20 mouse cellular contexts compared by ENCODE assay signal in the genomic region with DNA sequence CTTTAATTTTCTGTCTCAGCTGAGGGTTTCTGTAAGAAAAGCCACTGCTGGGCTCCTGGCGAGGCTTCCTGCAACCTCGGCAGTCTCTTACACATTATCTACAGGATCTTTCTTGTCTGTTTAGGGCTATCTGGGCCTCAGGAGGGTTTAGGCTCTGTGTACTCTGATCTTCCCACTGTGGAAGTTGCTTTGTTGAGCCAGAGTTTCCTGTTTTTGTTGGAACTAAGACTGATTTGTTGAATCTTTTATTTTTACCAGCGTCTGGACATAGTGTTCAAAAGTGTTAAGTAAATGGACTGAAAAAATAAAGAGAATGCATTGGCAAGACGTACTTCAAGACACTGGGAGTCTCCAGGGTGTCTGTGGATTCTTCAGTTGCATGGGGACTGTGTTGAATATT. TPM values are rescaled to one million over a fixed set of nuclear protein-coding genes. Genes with fewer than 3 reads are reported as not detected.
DNase-seq lines count a peak whose midpoint lies in the region; ATAC-seq and TF ChIP-seq lines count a peak whose summit lies in the region.
"Had no signal": no experiment of that assay in that cellular context is flagged by ENCODE, and none has a peak within 500 bp of the region (broad histone marks: within the 10 kb centered on the region; RNA-seq: fewer than 3 reads in every experiment).

No protein-coding gene starts in this region.

- no peak overlapping the region for H3K27ac ChIP-seq in kidney, adult 2 months (ENCODE audit: insufficient read depth, low read depth, low read length)
- 0 out of 2 replicates have a peak overlapping the region, but pooled peaks have one; percentile 43 for H3K27ac ChIP-seq in midbrain, postnatal 0 days (ENCODE audit: low read depth, low read length)
- H3K27ac ChIP-seq in midbrain, embryonic 14.5 days (replicated peaks; ENCODE audit: low read depth, low read length) = no peak overlapping the region
- H3K27ac ChIP-seq in neural tube, embryonic 15.5 days (replicated peaks) = peak overlapping the region; percentile 37
- H3K27ac ChIP-seq: liver, embryonic 12.5 days; neural tube, embryonic 12.5 days had no signal

- no peaks in the 10 kb centered on the region for H3K9me3 ChIP-seq in midbrain, postnatal 0 days (ENCODE audit: low read length)
- no peaks in the 10 kb centered on the region for H3K9me3 ChIP-seq in midbrain, embryonic 14.5 days (ENCODE audit: control insufficient read depth, low read length)
- H3K9me3 ChIP-seq in neural tube, embryonic 15.5 days (replicated peaks) = no peaks in the 10 kb centered on the region
- H3K9me3 ChIP-seq: liver, embryonic 12.5 days; neural tube, embryonic 12.5 days had no signal

- no peak overlapping the region for H3K4me2 ChIP-seq in midbrain, postnatal 0 days (ENCODE audit: low read depth, low read length, poor library complexity, severe bottlenecking)
- H3K4me2 ChIP-seq in midbrain, embryonic 14.5 days (ENCODE audit: low read length) = no peak overlapping the region
- H3K4me2 ChIP-seq in neural tube, embryonic 15.5 days = no peak overlapping the region
- H3K4me2 ChIP-seq: liver, embryonic 12.5 days; neural tube, embryonic 12.5 days had no signal

- no peak overlapping the region for H3K4me3 ChIP-seq in kidney, adult 2 months (ENCODE audit: insufficient read depth, low read depth, low read length)
- H3K4me3 ChIP-seq in midbrain, postnatal 0 days (ENCODE audit: low read depth, low read length) = no peak overlapping the region
- H3K4me3 ChIP-seq in midbrain, embryonic 14.5 days (replicated peaks; ENCODE audit: low read depth, low read length) = no peak overlapping the region
- no peak overlapping the region for H3K4me3 ChIP-seq in neural tube, embryonic 15.5 days (replicated peaks)
- H3K4me3 ChIP-seq: liver, embryonic 12.5 days; neural tube, embryonic 12.5 days had no signal

- H3K4me1 ChIP-seq in kidney, adult 2 months (ENCODE audit: control insufficient read depth, insufficient read depth, low read length) = peaks cover 2% of the 10 kb centered on the region; the same call in 1 of the 2 replicates
- no peaks in the 10 kb centered on the region for H3K4me1 ChIP-seq in midbrain, postnatal 0 days (ENCODE audit: insufficient read depth, low read length)
- H3K4me1 ChIP-seq in midbrain, embryonic 14.5 days (ENCODE audit: control insufficient read depth, insufficient read depth, low read length) = no peaks in the 10 kb centered on the region
- H3K4me1 ChIP-seq in neural tube, embryonic 15.5 days = peaks cover 15% of the 10 kb centered on the region

- peak; percentile 82 for DNase-seq in heart, adult 11 months
- no peak for DNase-seq in heart, postnatal 4 days
- peak; percentile 21 for DNase-seq in kidney, adult 2 months
- DNase-seq in kidney, postnatal 25 days = no peak
- no peak for DNase-seq in midbrain, postnatal 0 days (ENCODE audit: low spot score)
- no peak for DNase-seq in midbrain, embryonic 14.5 days
- no peak for DNase-seq in frontal cortex, adult 2 months (ENCODE audit: extremely low spot score in 1 of 2, low spot score in 1 of 2)
- DNase-seq: adrenal gland, postnatal 36 days; cerebellum, adult 9-11 months; gastrocnemius, postnatal 36 days; kidney, postnatal 14 days; left cerebral cortex, postnatal 4 days; thymus, adult 2 months had no signal

- no peak overlapping the region for H3K9ac ChIP-seq in midbrain, postnatal 0 days (replicated peaks; ENCODE audit: low read length, poor library complexity, severe bottlenecking)
- H3K9ac ChIP-seq in midbrain, embryonic 14.5 days (replicated peaks; ENCODE audit: low read length) = no peak overlapping the region
- H3K9ac ChIP-seq in neural tube, embryonic 15.5 days (replicated peaks) = no peak overlapping the region
- H3K9ac ChIP-seq: liver, embryonic 12.5 days; neural tube, embryonic 12.5 days had no signal

- no peaks in the 10 kb centered on the region for H3K27me3 ChIP-seq in kidney, adult 2 months (replicated peaks; ENCODE audit: control insufficient read depth, insufficient read depth, low read length)
- H3K27me3 ChIP-seq in midbrain, postnatal 0 days (ENCODE audit: insufficient read depth, low read length) = no peaks in the 10 kb centered on the region
- no peaks in the 10 kb centered on the region for H3K27me3 ChIP-seq in midbrain, embryonic 14.5 days (ENCODE audit: control insufficient read depth, insufficient read depth, low read length)
- H3K27me3 ChIP-seq in neural tube, embryonic 15.5 days (replicated peaks) = no peaks in the 10 kb centered on the region
- H3K27me3 ChIP-seq: liver, embryonic 12.5 days; neural tube, embryonic 12.5 days had no signal

- H3K36me3 ChIP-seq in kidney, adult 2 months (ENCODE audit: control insufficient read depth, insufficient read depth, low read length) = no peaks in the 10 kb centered on the region
- H3K36me3 ChIP-seq in midbrain, postnatal 0 days (ENCODE audit: insufficient read depth, low read length) = no peaks in the 10 kb centered on the region
- no peaks in the 10 kb centered on the region for H3K36me3 ChIP-seq in midbrain, embryonic 14.5 days (ENCODE audit: control insufficient read depth, insufficient read depth, low read length)
- H3K36me3 ChIP-seq in neural tube, embryonic 15.5 days = no peaks in the 10 kb centered on the region
- H3K36me3 ChIP-seq: liver, embryonic 12.5 days; neural tube, embryonic 12.5 days had no signal

- ATAC-seq in midbrain, postnatal 0 days (ENCODE audit: low FRiP score) = no peak
- no peak for ATAC-seq in midbrain, embryonic 14.5 days (ENCODE audit: low FRiP score, low TSS enrichment)
- no peak for ATAC-seq in neural tube, embryonic 15.5 days (ENCODE audit: low FRiP score)
- ATAC-seq: liver, embryonic 12.5 days; midbrain, embryonic 16.5 days; Patski had no signal

- no peak for TF ChIP-seq POLR2A in kidney, adult 2 months (IDR thresholded peaks at IDR 0.05; ENCODE audit: low read depth, low read length)

- TF ChIP-seq CTCF in kidney, adult 2 months (conservative IDR thresholded peaks at IDR 0.05; ENCODE audit: insufficient read depth, insufficient read length, low read depth, low read length) = no peak
- no peak for TF ChIP-seq CTCF in midbrain, postnatal 0 days (IDR thresholded peaks at IDR 0.05)

- 41% methylated on average over 4 of the region's 4 CpGs for WGBS in kidney, adult 2 months
- 69% methylated on average over 4 of the region's 4 CpGs for WGBS in midbrain, postnatal 0 days
- 78% methylated on average over 4 of the region's 4 CpGs for WGBS in midbrain, embryonic 14.5 days
- 49% methylated on average over 4 of the region's 4 CpGs for WGBS in neural tube, embryonic 15.5 days

RNA-seq across cellular contexts. Expression of a gene that starts 2.5 kb away (rescaled TPM):
- total RNA-seq in heart, postnatal 4 days (2021) = 1 to 10 TPM; 6.0 to 6.3 TPM
- 51.4 and 52.1 TPM in 2 replicates for polyA plus RNA-seq in kidney, adult 2 months (2012; rRNA removed)
- 1.8 and 3.3 TPM in 2 replicates for total RNA-seq in midbrain, postnatal 0 days (2014; rRNA removed)
- polyA plus RNA-seq in midbrain, postnatal 0 days (2015; fragmentation: Nextera tagmentation; extraction: Ambion mirVana) = 7.2 and 8.3 TPM in 2 replicates
- 6.3 and 8.7 TPM in 2 replicates for polyA plus RNA-seq in midbrain, embryonic 14.5 days (2014; fragmentation: Nextera tagmentation; extraction: Ambion mirVana)
- 15.3 and 15.5 TPM in 2 replicates for polyA plus RNA-seq in neural tube, embryonic 15.5 days (2015; fragmentation: Nextera tagmentation; extraction: Ambion mirVana)
- polyA plus RNA-seq in frontal cortex, adult 2 months (2012; rRNA removed) = 14.7 and 15.8 TPM in 2 replicates

RNA-seq across cellular contexts. Expression of a gene that starts 32.9 kb away (rescaled TPM):
- not detected for total RNA-seq in heart, postnatal 4 days (2021)
- not detected in 2 replicates for polyA plus RNA-seq in kidney, adult 2 months (2012; rRNA removed)
- 0.16 TPM in 1 of 2 replicates, not detected in the other for total RNA-seq in midbrain, postnatal 0 days (2014; rRNA removed)
- polyA plus RNA-seq in midbrain, postnatal 0 days (2015; fragmentation: Nextera tagmentation; extraction: Ambion mirVana) = 0.10 and 0.11 TPM in 2 replicates
- polyA plus RNA-seq in midbrain, embryonic 14.5 days (2014; fragmentation: Nextera tagmentation; extraction: Ambion mirVana) = 0.14 TPM in 1 of 2 replicates, not detected in the other
- polyA plus RNA-seq in neural tube, embryonic 15.5 days (2015; fragmentation: Nextera tagmentation; extraction: Ambion mirVana) = 0.22 and 0.27 TPM in 2 replicates
- 0.06 and 0.13 TPM in 2 replicates for polyA plus RNA-seq in frontal cortex, adult 2 months (2012; rRNA removed)
- total RNA-seq: adrenal gland, postnatal 36 days; gastrocnemius, postnatal 36 days; layer of hippocampus, postnatal 14 days; left cerebral cortex, postnatal 4 days had no signal
- polyA plus RNA-seq: liver, embryonic 12.5 days; Patski; thymus, adult 2 months had no signal

RNA-seq across cellular contexts. Expression of a gene that starts 44.9 kb away (rescaled TPM):
- total RNA-seq in heart, postnatal 4 days (2021) = not detected
- polyA plus RNA-seq in kidney, adult 2 months (2012; rRNA removed) = 1.7 and 3.0 TPM in 2 replicates
- total RNA-seq in midbrain, postnatal 0 days (2014; rRNA removed) = not detected in 2 replicates
- polyA plus RNA-seq in midbrain, postnatal 0 days (2015; fragmentation: Nextera tagmentation; extraction: Ambion mirVana) = not detected in 2 replicates
- 0.42 TPM in 1 of 2 replicates, not detected in the other for polyA plus RNA-seq in midbrain, embryonic 14.5 days (2014; fragmentation: Nextera tagmentation; extraction: Ambion mirVana)
- 0.33 TPM in 1 of 2 replicates, not detected in the other for polyA plus RNA-seq in neural tube, embryonic 15.5 days (2015; fragmentation: Nextera tagmentation; extraction: Ambion mirVana)
- 0.28 and 0.44 TPM in 2 replicates for polyA plus RNA-seq in frontal cortex, adult 2 months (2012; rRNA removed)
- total RNA-seq: gastrocnemius, postnatal 36 days; layer of hippocampus, postnatal 14 days; left cerebral cortex, postnatal 4 days had no signal
- polyA plus RNA-seq: embryonic facial prominence, embryonic 11.5 days; liver, embryonic 12.5 days; midbrain, embryonic 16.5 days; neural tube, embryonic 12.5 days; Patski had no signal

Comparison
In these comparisons a context has a peak if more than half of its experiments do, and no peak if none do; other contexts are left out.
1. DNase-seq: peak in heart, adult 11 months (single experiment) and kidney, adult 2 months (single experiment); none in heart, postnatal 4 days (single experiment), kidney, postnatal 25 days (0 of 2), midbrain, postnatal 0 days (single experiment), midbrain, embryonic 14.5 days (single experiment) and frontal cortex, adult 2 months (0 of 2).
2. H3K27ac ChIP-seq: peak in midbrain, postnatal 0 days (single experiment) and neural tube, embryonic 15.5 days (single experiment); none in kidney, adult 2 months (single experiment) and midbrain, embryonic 14.5 days (single experiment).